Mouse (Mus musculus) MEL (cell line): ENCODE results near the gene Rassf6.

Experiments used
- BHLHE40 ChIP-seq: IDR thresholded peaks from 2 replicates; pipeline ENCODE4 v1.6.1; 2012; ENCODE audit warnings: low read depth, mild to moderate bottlenecking, inconsistent platforms, low read length, improper control_type of control experiment, borderline replicate concordance
- CTCF ChIP-seq, 3 experiments: IDR thresholded peaks in 2 of 3; conservative IDR thresholded peaks in 1 of 3; 2 replicates each; pipeline ENCODE4 v1.5.1; 2011 to 2012; ENCODE audit warnings: low read length in 3 of 3, low read depth in 2 of 3, mild to moderate bottlenecking in 2 of 3, improper control_type of control experiment in 1 of 3, inconsistent platforms in 1 of 3, mixed read lengths in 1 of 3, moderate library complexity in 1 of 3; ENCODE audit not compliant: control insufficient read depth in 1 of 3, insufficient read depth in 1 of 3, poor library complexity in 1 of 3, severe bottlenecking in 1 of 3
- EP300 ChIP-seq, 2 experiments: IDR thresholded peaks; 2 replicates each; pipeline ENCODE4 v1.6.1; 2011; ENCODE audit warnings: improper control_type of control experiment in 2 of 2, low read length in 2 of 2, low read depth in 1 of 2, mild to moderate bottlenecking in 1 of 2
- GABPA ChIP-seq: IDR thresholded peaks from 2 replicates; pipeline ENCODE4 v1.6.1; 2012; ENCODE audit warnings: low read depth, mild to moderate bottlenecking, inconsistent platforms, low read length, improper control_type of control experiment, moderate library complexity
- HCFC1 ChIP-seq: IDR thresholded peaks from 2 replicates; pipeline ENCODE4 v1.6.1; 2012; ENCODE audit warnings: low read depth, mild to moderate bottlenecking, inconsistent platforms, low read length, improper control_type of control experiment, moderate library complexity
- MXI1 ChIP-seq: IDR thresholded peaks from 2 replicates; pipeline ENCODE4 v1.6.1; 2011; ENCODE audit warnings: mild to moderate bottlenecking, low read depth, low read length, improper control_type of control experiment
- POLR2AphosphoS2 ChIP-seq: IDR thresholded peaks from 2 replicates; pipeline ENCODE4 v1.6.1; 2011; ENCODE audit warnings: low read length, improper control_type of control experiment
- POLR2AphosphoS5 ChIP-seq: IDR thresholded peaks from 2 replicates; pipeline ENCODE4 v1.6.1; 2012; ENCODE audit warnings: low read depth, borderline replicate concordance, mild to moderate bottlenecking, inconsistent platforms, low read length, moderate library complexity, mixed read lengths
- USF1 ChIP-seq: IDR thresholded peaks from 2 replicates; pipeline ENCODE4 v1.6.1; 2014; ENCODE audit warnings: low read depth, mild to moderate bottlenecking, inconsistent platforms, low read length, improper control_type of control experiment, moderate library complexity
- ZC3H11A ChIP-seq: IDR thresholded peaks from 2 replicates; pipeline ENCODE4 v1.6.1; 2012; ENCODE audit warnings: low read depth, mild to moderate bottlenecking, inconsistent platforms, low read length, improper control_type of control experiment
- ZMIZ1 ChIP-seq: IDR thresholded peaks from 2 replicates; pipeline ENCODE4 v1.6.1; 2012; ENCODE audit warnings: low read depth, mild to moderate bottlenecking, inconsistent platforms, low read length, improper control_type of control experiment, moderate library complexity

GRCm38 (mm10) chr5:90627423-90627822, 13.0 kb downstream of the Rassf6 start:
- TF ChIP-seq HCFC1 (no peak), EP300 (IDR thresholded peaks at IDR 0.05; ENCODE audit: low read depth in 1 of 2, low read length in 2 of 2) (no peak), BHLHE40 (no peak), MXI1 (no peak), USF1 (no peak), GABPA (no peak), CTCF (IDR thresholded peaks at IDR 0.05 in 2 of 3, conservative IDR thresholded peaks at IDR 0.05 in 1 of 3; ENCODE audit: control insufficient read depth in 1 of 3, insufficient read depth in 1 of 3, low read depth in 2 of 3, low read length in 3 of 3, poor library complexity in 1 of 3, severe bottlenecking in 1 of 3) (no peak), POLR2AphosphoS2 (no peak), ZMIZ1 (no peak), POLR2AphosphoS5 (no peak), ZC3H11A (no peak)
